Mouse (Mus musculus): Measurements from ENCODE around the gene Crybb1.

The Crybb1 gene

GRCm38 (mm10) chr5:112255426-112255825 lies at the start of gene Crybb1:
Gene Crybb1 (plus strand): TSS chr5:112255815.
- peak; percentile 87 for DNase-seq

DNA sequence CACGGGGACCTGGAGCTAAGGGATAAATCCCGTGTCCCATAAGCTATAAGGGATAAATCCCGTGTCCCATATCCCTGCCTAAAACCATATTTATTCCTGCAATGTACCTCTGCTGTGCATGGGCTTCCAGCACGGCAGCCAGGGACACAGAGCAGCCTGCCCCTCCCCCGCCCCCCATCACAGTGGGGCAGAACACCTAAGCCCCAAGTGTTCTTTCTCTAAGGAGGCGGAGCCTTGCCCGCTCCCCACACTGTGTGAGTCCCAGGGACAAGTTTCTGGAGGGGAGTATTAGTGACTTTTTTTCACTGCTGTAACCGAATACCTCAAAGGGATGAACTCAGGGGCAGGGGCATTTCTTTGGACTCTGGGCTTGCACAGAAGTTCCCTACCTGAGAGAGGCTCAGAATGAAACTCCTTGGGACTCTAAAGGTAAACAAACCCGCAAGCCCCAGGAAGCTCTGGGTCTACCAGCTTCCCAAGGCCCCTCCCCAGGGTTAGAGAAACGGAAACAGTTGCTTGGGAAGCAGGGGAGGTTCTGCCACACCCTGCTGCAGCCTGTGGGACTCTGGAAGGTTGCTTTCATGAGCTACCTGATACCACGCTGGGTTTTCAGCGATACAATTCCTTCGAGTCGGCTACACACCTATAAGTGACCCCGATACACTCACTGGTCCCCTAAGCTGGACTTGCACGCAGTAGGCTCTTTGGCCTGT lies 48.9 kb upstream of the Crybb1 start:
- DNase-seq: no peak

DNA sequence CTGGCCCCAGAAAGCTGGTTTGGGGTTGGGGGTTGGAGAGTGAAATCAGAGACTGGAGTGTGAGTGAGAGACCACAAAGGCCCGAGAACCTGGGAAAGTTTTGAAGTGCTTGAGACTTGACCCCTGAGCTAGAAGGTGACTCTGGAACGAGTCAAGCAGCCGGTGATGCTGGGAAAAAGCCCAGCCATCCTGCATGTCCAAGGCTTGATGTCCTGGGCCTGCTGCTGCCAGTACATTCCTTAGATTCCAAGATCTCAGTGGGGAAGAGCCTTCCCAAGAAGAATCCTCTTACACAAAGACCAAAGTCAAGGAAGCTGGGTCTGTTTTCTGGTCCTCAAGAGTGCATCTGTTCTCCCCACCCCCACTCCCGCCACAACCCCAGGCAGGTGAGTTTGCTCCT lies 47.3 kb upstream of the Crybb1 start:
- DNase-seq: no peak

DNA sequence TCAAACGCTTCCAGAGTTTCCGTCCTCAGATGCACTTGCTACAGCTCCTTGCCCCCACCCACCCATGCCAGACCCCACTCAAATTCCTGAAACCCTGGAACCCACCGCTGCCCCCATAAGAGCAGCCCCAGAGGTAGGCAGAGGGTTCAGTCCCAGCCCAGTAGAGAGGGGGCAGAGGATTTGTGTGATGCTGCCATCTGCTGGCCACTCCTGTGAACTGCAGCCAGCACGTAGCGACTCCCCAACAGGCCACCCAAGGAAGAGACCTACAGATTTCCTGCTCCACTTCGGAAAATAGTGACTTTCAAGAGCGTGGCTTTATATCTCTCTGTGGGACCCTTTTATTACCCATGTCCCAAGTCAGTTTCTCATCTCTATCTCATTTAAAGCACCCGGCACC lies 45.5 kb upstream of the Crybb1 start:
- peak; percentile 27 for DNase-seq

DNA sequence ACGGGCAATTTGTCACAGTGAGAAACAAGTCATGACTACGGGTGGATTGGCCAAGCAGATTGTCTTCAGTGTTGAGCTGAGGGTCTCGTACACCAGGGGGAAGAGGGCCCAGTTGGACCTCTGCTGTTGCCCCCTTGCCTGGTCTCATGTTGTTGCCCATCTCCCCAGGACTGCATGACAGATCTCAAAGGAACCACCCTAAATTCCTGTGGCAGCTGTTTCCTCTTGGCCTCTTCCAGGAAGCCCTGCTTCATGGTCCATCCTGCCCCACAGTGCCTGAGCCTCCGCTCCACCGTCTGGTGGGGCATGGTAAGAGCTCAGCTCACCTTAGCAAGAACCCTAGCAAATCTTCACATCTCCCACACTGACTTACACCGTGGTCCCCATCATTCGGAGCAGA lies 43.7 kb upstream of the Crybb1 start:
- no peak for DNase-seq

- DNase-seq: no peak
Observed at GRCm38 (mm10) chr5:112212711-112213264, 42.8 kb upstream of the Crybb1 start.

DNA sequence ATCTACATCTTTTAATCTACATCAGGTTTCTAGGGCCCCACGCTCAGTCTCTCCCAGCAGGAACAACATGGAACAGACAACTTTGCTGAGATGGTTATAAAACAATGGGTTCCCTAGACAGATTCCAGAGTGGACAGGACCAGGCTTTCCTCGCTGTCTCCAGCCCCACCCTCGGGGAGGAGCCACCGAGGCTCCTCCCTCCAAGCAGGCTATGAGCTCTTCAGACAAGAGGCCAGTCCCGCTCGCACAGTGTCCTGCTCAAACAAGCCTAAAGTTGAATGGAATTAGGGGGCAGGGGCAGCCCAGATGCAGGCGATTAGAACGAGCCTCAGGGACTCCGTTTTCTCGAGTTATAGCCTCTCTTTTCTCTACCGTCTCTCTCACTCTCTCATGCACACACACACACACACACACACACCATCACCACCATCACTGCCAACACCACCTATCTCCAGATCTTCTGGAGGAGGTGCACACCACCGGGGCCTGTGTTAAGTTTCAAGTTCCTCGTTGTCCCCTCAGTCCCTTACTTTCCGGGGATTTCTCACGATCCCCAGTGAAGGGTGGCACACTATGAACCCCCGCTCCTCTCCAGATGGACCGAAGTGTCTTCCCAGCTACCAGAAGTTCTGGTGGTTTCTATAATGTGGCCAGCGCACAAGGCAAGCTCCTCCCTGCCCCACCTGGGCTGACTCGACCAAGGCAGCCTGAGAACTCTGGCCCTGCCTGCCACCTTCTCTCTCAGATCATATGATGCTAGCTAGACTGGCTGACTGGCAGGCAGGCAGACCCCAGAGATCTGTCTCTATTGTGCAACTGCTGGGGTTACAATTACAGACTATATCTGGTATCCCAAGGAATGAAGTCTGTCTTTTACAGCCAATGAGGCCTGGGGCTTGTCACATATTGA lies 42.0 kb upstream of the Crybb1 start:
- DNase-seq: no peak

DNA sequence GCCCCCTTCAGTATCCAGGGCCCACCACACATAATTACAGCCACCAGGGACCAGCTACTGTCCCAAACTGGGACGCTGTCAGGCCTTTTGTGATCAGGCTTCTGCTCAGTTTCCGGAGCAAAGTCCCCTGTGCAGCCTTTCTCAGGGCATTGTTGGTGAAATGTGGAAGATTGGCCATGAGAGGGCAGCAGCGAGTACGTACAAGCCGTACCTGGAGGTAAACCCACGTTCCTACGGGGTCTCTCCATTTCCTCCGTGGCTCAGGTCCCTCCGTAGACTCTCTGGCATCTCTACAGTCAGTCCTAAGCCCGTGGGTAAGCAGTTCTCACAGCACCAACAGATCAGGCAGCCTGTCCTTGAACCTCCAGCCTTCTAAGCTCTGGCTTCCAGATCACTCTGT lies 41.2 kb upstream of the Crybb1 start:
- DNase-seq: peak; percentile 33

DNA sequence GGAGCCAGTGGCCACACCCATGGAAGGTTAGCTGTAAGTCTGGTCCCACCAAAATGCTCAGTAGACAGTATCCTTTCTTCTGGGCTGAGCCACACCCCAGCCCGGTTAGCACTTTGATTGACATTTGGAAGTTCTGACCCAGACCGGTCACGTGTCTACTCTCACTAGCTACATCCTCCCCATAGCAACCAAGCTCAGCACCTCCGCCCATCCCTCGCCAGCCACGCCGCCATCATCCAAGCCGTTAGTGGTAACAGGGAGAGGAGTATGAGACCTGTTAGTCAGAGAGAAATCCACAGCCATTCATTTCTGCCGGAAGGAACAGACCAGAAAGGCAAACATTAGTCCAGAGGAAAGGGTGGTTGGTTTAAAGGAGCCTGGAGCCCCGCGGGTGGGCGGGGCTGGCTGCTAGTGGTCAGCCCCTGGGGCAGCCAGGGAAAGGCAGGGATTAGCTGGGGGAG lies 40.3 kb upstream of the Crybb1 start:
- DNase-seq: no peak

DNA sequence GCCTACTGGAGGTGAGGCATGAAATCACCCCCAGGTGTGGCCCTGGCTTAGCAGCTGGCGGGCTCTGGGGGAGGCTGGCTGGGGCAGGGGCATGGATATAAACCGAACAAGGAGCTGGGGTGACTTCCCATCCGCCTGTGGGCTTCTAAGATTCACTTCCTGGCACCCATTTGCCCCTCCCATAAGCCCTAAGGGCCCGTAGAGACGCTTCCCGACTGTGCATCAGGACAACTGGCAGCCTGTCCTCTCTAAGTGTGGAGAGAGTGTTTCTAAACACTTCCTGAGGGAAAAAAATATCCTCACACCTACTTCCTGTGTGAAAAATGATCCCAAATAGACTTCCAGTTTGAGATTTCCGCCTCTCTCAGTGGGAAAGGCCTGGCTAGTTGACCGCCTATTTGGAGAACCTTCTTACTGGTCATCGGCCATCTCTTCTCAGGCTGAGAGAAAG lies 39.8 kb upstream of the Crybb1 start:
- DNase-seq: no peak

DNA sequence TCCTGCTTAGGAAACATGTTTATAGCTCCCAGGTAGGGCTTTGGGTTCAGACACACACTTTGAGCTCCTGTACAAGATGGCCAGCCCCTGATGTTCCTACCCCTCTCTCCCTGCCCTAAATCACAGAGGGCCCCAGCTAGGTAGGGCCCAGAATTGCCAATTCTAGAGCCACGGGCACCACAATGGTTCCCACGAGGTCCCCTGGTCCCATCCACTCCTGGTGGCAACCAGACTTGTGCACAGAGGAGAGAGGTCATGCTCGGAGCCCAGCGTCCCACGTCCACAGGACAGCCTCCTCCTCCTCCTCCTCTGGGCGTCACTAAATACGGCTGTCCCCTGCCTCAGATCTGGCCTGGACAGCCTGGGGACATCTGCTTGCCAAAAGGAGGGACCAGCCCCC lies 39.3 kb upstream of the Crybb1 start:
- no peak for DNase-seq

DNA sequence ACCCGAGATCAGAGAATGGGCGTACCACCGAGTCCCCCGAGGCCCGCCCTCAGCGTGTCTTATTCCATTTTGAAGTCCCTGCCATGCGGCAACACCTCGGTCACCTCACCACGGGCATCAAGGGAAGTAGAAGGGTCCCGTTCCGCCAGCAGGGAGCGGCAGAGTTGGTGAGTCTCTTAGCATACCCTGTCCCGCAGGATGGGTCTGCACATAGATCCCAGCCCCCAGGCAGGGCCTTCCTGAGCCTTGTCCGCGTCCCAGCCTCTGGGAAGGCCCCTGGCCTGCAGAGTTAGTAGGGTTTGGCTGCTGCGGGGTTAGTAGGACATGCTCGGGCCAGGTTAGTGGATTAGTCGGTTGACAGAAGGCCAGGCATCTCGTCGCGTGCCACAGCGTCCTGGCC lies 38.6 kb upstream of the Crybb1 start:
- DNase-seq: no peak

DNA sequence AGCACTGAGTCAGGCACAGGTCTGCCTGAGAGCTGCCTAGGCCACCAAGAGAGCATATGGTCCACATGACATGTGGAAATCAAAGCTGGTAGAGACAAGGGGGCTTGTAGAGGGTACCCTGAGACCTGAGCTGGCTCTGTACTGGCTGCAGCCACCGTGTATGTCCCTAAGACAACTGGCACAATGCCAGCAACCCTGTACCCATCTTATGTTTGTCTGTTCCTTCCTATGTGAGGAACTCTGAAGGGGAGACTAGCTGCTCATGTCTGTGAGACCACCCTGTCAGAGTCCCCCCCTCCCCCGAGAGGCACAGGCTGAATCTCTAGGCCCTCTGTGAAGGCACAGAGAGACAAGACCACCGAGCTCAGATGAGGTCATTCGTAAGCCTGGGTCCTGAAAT lies 36.9 kb upstream of the Crybb1 start:
- DNase-seq: no peak

GRCm38 (mm10) chr5:112219398-112219797 lies 36.2 kb upstream of the Crybb1 start:
- DNase-seq: no peak

GRCm38 (mm10) chr5:112220203-112220602 lies 35.4 kb upstream of the Crybb1 start:
- DNase-seq: no peak

DNA sequence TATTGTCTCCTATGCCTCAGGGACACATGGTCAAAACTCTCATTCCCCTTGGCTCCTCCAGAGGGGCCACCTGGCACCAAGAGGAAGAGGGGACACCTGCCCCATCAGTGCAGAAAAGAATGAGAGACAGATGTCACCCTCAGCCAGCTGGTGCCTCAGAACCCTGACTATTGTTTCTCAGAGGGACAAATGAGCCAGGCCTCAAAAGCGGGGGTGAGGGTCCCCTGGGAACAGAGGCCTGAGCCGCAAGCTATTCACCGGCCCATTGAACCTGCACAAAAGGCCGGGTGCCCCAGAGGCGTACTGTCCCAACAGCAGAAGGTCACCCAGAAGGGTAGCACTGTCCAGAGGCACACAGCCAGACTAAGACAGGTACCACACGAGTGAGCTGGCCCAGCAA lies 30.0 kb upstream of the Crybb1 start:
- DNase-seq: no peak

DNA sequence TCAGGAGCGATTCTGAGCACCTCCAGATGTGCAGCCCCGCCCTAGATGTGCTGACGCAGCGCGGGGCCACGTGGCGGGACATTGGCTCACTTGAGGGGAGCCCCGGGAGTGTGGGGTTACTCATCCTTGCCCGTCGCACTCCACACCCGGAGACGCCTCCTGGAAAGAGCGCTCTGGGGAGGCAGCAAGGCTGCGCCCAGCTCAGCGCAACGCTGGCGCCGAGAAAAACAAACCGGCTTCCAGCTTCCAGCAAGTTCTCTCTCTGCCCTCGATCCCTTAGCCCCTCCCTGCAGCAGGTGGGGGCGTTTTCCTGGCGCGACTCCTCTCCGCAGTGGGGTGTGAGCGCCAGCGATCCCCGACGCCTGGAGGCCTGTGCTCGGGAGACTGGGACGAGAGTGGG lies 28.3 kb upstream of the Crybb1 start:
- no peak for DNase-seq

DNA sequence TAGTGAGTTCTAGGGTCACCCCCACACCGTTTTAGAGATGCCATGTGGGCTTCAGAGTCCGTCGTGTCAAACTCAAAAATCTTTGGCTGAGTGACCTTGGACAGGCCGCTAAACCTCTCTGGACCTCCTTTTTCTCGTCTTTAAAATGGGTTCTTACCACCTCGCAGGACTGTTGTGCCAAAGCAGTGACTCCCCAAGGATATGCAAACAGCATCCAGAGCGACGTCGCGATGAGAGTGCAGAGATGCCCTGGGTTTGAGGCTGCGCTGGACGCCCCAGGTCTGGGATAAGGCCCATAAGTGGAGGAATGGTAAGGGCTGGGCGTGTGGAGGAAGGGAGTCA lies 27.7 kb upstream of the Crybb1 start:
- no peak for DNase-seq

DNA sequence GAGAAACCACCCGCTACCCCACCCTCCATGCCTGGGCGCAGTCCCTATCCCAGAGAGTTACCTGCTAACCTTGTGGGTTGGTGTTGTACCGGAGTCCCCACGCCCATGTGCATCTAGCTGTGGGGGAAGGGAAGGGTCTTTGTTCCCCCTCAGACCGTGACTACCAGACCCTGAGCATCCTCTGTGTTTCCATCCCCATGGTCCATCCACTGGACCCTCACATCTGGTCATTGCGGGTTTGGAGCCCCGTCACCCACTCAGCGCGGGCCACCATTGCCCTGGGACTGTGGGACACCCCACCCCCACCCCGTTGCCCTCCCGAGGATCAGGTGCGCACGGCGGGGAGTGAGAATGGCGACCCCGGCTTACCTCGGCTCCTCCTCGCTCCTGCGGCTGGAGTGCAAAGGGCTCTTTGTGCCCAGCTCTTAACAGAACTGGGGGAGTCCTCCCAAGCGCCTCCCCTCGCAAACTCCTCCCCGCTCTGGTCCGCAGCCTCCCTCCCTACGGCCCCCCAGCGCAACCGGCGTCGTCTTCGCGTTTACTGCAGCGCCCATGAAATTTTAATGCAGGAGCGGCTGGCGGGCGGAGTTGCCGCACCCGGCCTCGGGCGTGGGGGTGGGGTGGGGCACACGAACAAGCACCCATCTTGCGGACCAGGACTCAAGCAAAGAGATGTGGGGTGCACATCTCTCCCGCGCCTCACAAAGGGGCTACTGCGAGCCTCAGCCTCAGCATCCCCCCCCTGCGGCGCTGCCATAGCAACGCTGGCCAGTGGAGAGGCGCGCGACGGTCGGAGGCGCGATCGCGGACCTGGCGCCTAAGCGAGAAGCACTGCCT lies 27.2 kb upstream of the Crybb1 start:
- DNase-seq: no peak

GRCm38 (mm10) chr5:112235806-112236205 lies 19.8 kb upstream of the Crybb1 start:
- DNase-seq: no peak

- DNase-seq: no peak
Observed at GRCm38 (mm10) chr5:112236631-112237030, 19.0 kb upstream of the Crybb1 start.

GRCm38 (mm10) chr5:112237439-112237838 lies 18.2 kb upstream of the Crybb1 start:
- DNase-seq: no peak

All from cerebellum, adult 8-10 months (tissue).